Mouse (Mus musculus) small intestine, adult 2 months (tissue): Measurements from ENCODE around the gene Zfp385a.

ENCODE experiments used
- CTCF ChIP-seq: fragments of 200-500 bp; IDR thresholded peaks from 2 replicates; pipeline ENCODE4 v1.5.1; 2012; ENCODE audit warnings: low read depth, mild to moderate bottlenecking, control low read depth, inconsistent platforms, low read length, moderate library complexity, mixed read lengths; ENCODE audit not compliant: insufficient replicate concordance, insufficient read length; ENCODE audit errors: extremely low read depth
- POLR2A ChIP-seq: fragments of 200-500 bp; IDR thresholded peaks from 2 replicates; pipeline ENCODE4 v1.6.1; 2012; ENCODE audit warnings: low read depth, mild to moderate bottlenecking, control low read depth, inconsistent platforms, low read length, moderate library complexity

- TF ChIP-seq POLR2A (peak; percentile 88), CTCF (no peak)
Measured at GRCm38 (mm10) chr15:103272419-103273279, 67.2 kb downstream of the Zfp385a start, which contains the start of gene Copz1.
